Mouse (Mus musculus): ENCODE measurements at regions not wholly inside any gene's neighbourhood (a gene's known extent, or its start where the extent isn't known, plus 50 kb on each side); places are given as distances from the start of the nearest gene placed in this dataset.
"Not testable (repeated sequence)": the region's sequence is repeated elsewhere in the genome, so short reads cannot be mapped to it uniquely, and the experiment has no call there.

DNA sequence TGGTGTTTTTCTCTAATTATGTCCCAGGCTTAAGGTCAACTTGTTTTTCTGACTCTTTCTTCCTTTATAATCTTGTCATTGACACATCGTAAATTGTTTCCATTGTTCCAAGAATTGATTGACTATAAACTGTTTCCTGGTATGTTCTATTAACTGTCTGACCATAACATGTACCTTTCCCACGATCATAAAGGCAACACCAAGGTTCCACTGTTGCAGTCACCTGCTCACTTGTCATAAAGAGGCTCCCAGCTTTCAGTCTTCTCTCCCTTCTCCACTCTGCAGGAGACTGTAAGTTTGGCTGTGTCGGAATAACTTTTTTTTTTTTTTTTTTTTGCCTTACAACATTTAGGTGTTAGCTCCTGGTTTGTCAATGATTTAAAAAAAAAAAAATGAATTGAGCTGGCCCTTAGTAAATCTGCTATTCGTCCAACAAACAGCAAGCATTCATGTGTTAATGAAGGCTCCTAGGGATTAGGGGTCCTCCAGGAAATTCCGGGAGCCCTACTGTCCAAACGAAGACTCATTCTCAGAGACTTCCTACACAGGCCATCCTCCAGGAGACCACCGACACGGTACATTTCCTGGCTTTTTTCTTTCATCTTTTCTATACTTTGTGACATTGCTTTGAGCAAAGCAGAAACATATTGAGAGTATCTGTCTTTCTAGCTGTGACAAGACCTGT, 122.2 kb upstream of the Trim24 start:
- no peak for DNase-seq (ENCODE audit: low read depth, low spot score)

DNA sequence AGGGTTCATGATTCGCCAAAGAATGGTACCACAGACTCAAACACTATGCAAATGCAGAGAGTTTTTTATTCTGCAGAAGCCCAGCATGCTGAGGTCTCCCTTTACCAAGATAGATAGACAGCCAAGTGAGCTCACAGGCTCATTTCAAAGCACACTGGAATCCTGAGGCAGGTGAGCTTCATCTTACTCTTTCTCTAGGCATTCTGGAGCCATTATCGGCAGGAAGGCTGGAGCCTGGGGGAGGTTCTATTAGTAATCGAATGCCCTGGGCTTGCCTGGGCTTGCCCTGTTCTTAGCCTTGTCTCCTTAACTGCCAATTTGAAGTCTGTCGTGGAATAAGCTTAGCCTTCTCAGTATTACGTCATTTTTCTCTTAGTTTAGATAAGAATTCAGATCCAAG, 121.6 kb upstream of the Trim24 start:
- DNase-seq (ENCODE audit: low read depth, low spot score), result no peak

DNA sequence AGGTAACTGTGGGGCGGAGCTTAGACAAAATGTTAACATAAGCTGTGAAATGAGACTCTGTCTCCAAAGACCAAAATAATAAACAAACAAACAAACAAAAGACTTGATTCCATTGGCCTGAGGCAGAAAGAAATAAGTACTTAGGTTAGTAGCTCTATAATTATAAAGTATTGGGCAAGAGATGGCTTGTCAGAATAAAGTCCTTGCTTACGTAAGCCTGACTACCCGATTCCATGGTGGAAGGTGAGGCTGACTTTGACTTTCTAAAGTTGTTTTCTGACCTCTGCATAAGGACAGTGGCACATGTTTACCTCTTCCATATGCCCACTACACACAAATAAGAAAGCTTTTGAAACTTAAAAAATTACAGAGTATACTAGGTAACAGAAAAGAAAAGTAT, 120.3 kb upstream of the Trim24 start:
- DNase-seq (ENCODE audit: low read depth, low spot score), result no peak

DNA sequence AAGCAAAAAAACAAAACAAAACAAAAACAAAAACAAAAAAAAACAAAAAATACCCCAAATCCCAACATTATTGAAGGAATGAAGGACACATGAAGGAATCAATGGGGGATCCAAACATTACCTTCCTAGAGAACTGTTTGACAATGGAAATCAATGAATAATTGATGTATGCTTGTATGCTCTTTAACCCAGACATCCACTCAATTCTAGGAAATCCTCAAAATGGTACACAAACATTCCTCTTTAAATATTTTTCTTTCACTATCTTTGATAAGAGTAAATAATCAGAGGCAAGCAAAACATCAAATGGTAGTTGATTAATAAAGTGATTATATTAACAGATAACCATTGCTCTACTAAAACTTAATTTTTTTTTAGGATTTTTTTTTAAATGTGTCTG, 118.9 kb upstream of the Trim24 start:
- no peak for DNase-seq (ENCODE audit: low read depth, low spot score)

DNA sequence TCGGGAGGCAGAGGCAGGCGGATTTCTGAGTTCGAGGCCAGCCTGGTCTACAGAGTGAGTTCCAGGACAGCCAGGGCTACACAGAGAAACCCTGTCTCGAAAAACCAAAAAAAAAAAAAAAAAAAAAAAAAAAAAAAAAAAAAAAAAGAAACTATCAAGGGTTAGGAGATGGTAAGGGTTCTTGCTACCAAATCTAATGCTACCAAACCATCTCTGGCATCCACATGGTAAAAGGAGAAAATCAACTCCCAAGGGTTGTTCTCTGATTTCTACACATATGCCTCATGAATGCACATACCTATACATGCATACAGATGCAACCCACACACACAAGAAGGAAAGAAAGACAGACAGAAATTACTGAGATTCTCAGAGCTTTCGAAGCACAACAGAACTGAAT, 109.6 kb upstream of the Trim24 start:
- not testable (repeated sequence) for DNase-seq (ENCODE audit: low read depth, low spot score)

DNA sequence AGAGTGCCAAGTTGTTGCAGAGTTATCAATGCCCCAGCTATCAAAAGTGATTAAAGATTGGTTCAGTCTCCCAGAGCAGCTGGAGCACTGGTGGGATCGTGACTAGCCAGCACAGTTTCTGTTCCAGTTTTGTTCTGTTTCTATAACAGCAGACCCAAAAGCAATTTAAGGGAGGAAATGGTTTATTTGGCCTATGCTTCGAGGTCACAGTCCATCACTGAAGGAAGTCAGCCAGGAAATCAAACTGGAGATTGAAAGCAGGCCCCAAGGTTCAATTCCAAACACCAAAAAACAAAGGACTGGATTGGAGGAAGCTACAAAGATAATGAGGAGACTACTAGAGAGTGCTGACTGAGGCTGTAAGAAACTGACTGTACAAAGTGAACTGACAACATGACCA, 107.6 kb upstream of the Trim24 start:
- DNase-seq (ENCODE audit: low read depth, low spot score), result no peak

DNA sequence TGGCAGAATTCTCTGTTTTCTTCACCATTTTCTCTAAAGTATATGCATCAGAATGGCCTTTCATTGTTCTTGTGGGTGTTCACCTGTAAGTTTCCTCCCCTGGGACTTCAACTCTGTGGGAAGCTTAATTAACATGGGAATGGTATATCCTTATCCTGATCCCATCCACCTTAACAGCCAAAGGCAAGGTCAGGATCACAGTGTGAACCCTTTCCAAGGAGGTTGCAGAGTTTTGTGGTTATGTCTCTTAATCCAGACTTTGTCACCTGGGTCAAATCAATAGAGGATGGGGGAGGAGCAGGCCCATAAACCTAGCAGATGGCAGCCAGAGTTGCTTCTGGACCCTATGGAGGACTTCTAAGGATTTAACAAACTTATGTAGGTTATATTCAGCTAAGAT, 102.9 kb upstream of the Trim24 start:
- DNase-seq (ENCODE audit: low read depth, low spot score), result no peak

DNA sequence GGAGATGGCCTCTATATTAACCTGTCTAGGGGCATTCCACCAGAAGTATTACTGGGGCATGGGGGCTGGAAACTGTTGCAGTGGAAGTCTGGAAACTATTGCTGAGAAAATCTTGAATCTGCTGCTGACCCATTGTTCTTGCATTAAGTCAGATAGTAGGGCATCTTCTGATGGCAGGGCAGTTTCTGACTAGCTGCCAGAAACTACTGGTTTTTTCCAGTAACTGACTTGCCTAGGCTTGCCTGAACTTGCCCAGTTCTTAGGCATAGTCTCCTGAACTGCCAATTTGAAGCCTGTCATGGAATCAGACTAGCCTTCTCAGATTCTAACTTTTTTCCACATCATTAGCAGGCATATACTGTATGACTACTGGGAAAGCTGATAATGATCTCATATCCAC, 97.3 kb upstream of the Trim24 start:
- DNase-seq (ENCODE audit: low read depth, low spot score), result no peak

DNA sequence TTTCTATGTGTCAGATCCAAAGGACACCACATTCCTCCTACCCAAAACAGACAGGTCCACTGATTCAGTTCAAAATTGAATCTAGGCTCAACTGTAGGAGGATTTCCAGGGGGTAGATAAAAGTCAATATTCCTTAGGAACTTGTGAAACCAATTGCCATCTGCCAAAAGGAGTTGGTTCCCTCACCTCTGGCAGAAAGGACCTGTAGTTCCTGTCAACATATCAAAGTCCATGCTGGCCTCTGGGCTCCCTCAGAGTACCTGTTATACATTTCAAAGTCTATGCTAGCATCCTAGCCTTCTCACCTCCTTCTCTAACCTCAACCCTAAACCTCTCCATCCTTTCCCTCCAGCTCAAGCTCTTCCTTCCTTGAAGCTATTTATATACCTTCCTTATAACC, 95.5 kb upstream of the Trim24 start:
- DNase-seq (ENCODE audit: low read depth, low spot score), result no peak

DNA sequence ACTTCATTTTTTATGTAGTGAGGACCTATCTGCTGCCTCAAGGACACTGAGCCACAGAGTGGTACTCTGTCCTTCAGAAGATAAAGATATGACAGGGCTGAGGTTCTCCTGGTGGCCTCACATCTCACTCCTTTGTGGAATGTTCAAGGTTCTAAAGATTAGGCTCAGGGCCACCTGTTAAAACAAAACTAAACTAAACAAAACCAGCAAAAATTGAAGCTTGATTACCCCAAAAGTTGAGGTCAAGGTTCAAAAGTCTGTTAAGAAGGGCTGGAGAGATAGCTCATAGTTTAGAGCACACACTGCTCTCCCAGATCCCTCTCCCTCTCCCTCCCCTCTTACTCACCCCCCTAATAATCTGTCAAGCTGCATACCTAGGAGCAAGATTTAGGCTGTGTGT, 90.7 kb upstream of the Trim24 start:
- no peak for DNase-seq (ENCODE audit: low read depth, low spot score)

DNA sequence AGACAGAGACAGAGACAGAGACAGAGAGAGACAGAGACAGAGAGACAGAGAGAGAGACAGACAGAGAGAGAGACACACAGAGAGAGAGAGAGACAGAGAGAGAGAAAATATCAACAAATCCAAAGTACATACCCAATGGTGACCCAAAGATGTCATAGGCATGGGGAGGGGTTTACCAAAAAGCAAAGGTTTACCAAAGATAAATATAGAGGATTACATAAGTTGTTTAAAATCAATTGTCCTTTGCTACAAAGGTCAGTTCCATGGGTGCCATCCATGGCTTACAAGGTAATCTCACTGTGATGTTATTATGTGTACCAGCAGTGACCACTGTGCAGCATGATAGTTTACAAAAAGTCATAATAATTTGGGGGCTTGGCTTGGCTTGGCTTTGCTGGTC, 88.7 kb upstream of the Trim24 start:
- DNase-seq (ENCODE audit: low read depth, low spot score), result no peak

DNA sequence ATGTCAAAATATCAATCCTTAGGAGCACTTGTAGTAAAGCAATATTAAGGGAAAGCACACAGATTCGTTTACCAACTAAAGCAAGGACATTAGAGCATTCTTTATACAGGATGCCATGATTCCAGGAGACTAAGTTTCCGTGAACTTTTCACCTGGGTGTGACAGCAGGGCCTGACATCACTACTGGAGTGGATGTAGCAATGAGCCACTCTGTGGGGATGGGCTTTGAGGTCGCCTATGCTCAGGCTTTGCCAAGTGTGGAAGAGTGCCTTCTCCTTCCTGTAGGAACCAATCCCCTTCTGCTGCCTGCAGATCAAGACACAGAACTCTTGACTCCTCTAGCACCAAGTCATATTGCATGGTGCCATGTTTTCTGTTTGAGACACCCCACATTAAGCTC, 85.3 kb upstream of the Trim24 start:
- DNase-seq (ENCODE audit: low read depth, low spot score), result not testable (repeated sequence)

DNA sequence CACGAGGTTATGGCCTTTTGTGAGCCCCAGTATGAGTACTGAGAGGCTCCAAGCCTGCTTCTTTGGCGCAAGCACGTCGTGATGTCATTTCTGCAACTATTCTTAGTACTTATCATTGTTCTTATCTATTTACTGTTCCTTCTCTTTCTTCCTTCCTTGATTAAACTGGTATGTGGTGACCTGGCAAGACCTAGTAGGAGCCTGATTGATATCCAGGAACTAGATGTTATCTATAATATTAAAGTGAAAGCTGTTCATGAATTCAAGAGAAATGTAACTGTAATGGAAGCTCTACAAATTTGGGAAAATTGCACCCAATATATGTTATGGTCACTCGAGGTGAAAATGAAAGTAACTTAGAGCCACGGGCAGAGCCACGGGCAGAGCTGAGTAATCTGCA, 84.9 kb upstream of the Trim24 start:
- no peak for DNase-seq (ENCODE audit: low read depth, low spot score)

DNA sequence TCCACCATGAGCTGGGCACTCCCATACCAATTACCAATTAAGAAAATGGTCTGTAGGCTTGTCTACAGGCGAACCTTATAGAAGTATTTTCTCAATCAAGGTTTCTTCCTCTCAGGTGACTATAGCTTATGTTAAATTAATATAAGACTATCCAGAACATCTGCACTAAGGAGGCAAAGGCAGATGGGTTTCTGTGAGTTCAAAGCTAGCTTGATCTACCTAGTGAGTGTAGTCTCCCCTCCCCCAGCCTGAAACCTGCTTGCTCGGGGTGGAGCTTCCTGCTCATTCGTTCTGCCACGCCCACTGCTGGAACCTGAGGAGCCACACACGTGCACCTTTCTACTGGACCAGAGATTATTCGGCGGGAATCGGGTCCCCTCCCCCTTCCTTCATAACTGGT, 82.8 kb upstream of the Trim24 start:
- DNase-seq (ENCODE audit: low read depth, low spot score), result not testable (repeated sequence)

DNA sequence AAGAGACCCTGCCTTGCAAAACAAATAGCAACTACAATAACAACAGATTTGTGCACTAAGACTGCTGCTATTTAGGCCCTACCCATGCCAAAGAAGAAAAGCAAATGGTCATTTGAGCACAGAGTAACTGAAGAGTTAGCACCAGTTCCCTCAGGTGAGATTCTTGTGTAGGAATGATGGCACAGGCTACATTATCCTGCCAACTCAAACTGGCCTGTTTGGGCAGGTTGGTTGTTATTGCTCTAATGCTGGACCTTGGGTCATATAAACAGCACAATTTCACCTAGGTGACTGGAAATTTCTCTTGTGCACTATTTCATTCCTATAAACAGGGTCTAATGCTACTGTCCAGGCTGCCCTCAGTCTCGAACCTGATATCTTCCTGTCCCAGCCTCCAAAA, 79.7 kb upstream of the Trim24 start:
- DNase-seq (ENCODE audit: low read depth, low spot score), result no peak

DNA sequence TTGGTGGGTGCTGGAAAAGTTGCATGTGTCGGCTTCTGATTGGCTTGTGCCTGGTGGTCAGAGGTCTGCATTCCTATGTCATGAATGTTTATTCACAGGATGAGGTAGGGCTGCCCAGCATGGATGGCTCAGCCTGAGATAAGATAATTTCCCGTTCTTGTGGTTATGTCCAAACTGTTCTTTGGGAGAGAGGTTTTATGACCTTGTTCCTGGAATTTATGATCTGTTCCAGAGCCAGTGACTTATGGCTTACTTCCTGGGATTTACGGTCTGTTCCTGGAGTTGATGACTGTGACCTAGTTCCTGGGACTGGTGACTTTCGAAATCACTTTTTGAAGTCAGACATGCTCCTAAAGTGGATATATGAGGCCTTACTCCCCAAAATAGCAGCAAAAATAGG, 76.4 kb upstream of the Trim24 start:
- no peak for DNase-seq (ENCODE audit: low read depth, low spot score)

DNA sequence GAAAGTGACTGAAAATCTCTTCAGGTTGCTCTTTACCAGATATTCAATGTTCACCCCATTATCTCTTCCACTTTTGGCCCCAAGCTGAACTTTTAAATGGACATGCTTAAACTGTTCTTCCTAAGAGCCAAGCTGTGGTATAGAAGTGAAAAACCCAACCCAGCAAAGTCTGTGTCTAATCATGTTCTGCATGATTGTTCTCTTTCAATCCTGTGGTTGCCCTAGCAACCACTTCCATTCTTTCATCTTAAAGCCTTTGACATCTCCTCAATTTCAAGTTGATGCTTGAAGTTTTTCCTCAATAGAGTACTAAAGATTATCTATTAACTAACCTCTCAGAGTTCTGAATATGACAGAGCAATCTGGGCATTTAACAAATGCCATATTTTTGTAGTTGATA, 75.6 kb upstream of the Trim24 start:
- no peak for DNase-seq (ENCODE audit: low read depth, low spot score)

DNA sequence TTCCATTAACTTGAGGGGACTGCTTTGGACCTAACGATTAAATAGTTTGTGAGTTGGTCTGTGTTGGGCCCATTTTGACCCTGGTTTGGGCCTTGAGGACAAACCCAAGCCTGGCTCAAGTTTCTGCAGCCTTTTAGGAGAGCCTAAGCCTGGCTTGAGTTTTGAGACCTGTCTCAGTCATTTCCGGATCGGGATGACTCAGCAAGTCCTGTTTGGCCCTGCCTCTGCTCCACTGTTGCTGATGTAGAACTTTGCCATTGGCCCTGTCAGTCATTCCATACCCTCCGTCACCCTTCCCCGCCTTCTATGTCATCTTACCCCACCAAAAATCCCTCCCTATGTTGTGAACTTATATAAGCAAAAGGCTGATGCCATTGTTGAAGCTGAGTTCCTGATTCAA, 67.4 kb upstream of the Trim24 start:
- no peak for DNase-seq (ENCODE audit: low read depth, low spot score)

DNA sequence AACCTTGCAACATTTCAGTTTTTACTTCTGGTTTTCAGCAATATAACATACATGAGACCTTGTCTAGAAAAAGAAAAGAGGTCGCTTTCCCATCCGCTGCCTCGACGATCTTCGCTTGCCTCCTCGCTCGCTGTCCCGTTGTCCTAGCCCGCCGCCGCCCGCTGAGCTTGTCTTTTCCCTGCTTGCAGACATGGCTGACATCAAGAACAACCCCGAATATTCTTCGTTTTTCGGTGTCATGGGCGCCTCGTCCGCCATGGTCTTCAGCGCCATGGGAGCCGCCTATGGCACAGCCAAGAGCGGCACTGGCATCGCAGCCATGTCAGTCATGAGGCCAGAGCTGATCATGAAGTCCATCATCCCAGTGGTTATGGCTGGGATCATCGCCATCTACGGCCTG, 64.7 kb upstream of the Trim24 start:
- DNase-seq (ENCODE audit: low read depth, low spot score), result not testable (repeated sequence)

DNA sequence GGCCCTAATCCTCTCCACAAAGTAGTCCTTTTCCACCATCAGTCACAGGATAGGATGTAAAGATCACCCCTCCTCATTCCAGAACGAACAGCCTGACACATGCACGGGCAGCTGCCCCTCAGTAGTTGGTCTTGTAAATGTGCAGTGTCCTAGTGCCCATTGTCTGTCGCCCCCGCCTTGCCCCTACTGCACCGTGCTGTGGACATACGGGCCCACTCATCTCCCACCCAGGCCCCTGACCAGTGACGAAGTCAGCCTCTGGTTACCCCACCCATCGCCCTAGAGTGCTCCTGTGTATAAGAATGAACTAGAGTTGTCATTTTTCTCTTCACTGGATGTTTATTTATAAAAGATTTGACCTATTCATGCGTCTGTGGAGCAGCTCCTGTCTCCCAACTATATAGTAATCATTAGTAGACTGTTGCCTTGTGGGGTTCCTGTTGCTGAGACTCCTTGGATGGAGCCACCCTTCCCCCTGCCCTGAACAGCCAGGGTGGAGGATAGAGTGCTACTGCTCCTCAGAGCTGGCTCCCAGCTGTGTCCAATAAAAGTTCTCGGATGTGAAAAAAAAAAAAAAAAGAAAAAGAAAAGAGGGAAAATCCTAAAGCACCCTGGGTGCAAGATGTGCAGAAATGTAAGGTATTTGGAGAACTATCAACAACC, 64.0 kb upstream of the Trim24 start:
- not testable (repeated sequence) for DNase-seq (ENCODE audit: low read depth, low spot score)

DNA sequence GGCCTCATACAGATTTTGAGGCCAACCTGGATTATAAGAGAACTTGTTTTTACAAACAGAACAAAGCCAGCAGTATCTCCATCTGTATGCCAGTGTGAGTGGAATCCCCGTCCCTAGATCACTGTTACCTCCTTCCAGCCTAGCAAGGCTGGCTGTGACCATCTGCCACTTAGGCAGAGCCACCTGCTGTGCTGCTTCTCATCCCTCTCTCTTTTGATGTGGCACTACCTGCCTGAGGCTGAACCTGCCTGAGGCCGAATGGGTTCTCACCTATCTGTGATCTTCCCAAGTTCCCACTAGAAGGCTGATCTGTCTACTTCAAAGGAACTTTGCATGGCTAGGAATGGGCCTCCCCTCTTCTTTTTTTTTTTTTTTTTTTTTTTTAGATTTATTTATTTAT, 55.4 kb upstream of the Trim24 start:
- not testable (repeated sequence) for DNase-seq (ENCODE audit: low read depth, low spot score)
